Mouse (Mus musculus) retina, postnatal 1 day (tissue): Measurements from ENCODE around the gene Chd5.

Source experiments
- DNase-seq: peaks from one replicate; pipeline ENCODE4 v3.0.0-alpha.2; 2012

Chd5 gene

GRCm38 (mm10) chr4:152318517-152319234 is 19.8 kb upstream of the Chd5 start, which contains the start of gene Rnf207:
Gene Rnf207 (minus strand): TSS chr4:152318993.
- peak; percentile 69 for DNase-seq

- no peak for DNase-seq
Observed at GRCm38 (mm10) chr4:152321464-152321863, 17.0 kb upstream of the Chd5 start.

GRCm38 (mm10) chr4:152324641-152325562 is 13.5 kb upstream of the Chd5 start:
- DNase-seq: no peak

GRCm38 (mm10) chr4:152325574-152326411 is 12.7 kb upstream of the Chd5 start, which contains the start of gene Rpl22:
Gene Rpl22 (plus strand): TSS chr4:152325742.
- DNase-seq: peak; percentile 99

GRCm38 (mm10) chr4:152326543-152326942 is 11.9 kb upstream of the Chd5 start:
- no peak for DNase-seq

GRCm38 (mm10) chr4:152328691-152329090 is 9.8 kb upstream of the Chd5 start:
- peak; percentile 50 for DNase-seq

- DNase-seq: peak; percentile 89
Observed at GRCm38 (mm10) chr4:152332952-152333351, 5.5 kb upstream of the Chd5 start.

- DNase-seq: no peak
Observed at GRCm38 (mm10) chr4:152333587-152333986, 4.9 kb upstream of the Chd5 start.

GRCm38 (mm10) chr4:152337772-152338171 is 679 bp upstream of the Chd5 start:
- peak; percentile 24 for DNase-seq

- DNase-seq: no peak
Observed at GRCm38 (mm10) chr4:152339293-152339790, 891 bp downstream of the Chd5 start.

- peak; percentile 62 for DNase-seq
Observed at GRCm38 (mm10) chr4:152340584-152341284, 2.3 kb downstream of the Chd5 start.

GRCm38 (mm10) chr4:152343296-152343695 is 4.8 kb downstream of the Chd5 start:
- DNase-seq: peak; percentile 76

- no peak for DNase-seq
Observed at GRCm38 (mm10) chr4:152344651-152345050, 6.2 kb downstream of the Chd5 start.

GRCm38 (mm10) chr4:152345120-152345889 is 6.9 kb downstream of the Chd5 start:
- DNase-seq: no peak

- DNase-seq: peak; percentile 48
Observed at GRCm38 (mm10) chr4:152349837-152350381, 11.5 kb downstream of the Chd5 start.

GRCm38 (mm10) chr4:152350722-152351421 is 12.4 kb downstream of the Chd5 start:
- no peak for DNase-seq

- peak; percentile 70 for DNase-seq
Observed at GRCm38 (mm10) chr4:152351422-152352305, 13.2 kb downstream of the Chd5 start.

GRCm38 (mm10) chr4:152353886-152354637 is 15.6 kb downstream of the Chd5 start:
- DNase-seq: no peak
